Mouse (Mus musculus): ENCODE measurements around the gene Umps.

- TF ChIP-seq CTCF (IDR thresholded peaks at IDR 0.05; ENCODE audit: borderline replicate concordance, insufficient read depth, low read length) = no peak
- no peak for TF ChIP-seq POLR2A (IDR thresholded peaks at IDR 0.05; ENCODE audit: low read depth, low read length)
Observed at GRCm38 (mm10) chr16:33934701-33935406, 32.0 kb downstream of the Umps start.

Measured in embryonic fibroblast, embryonic 13.5 days (primary cell).